Mouse (Mus musculus) limb, embryonic 10.5 days (tissue): ENCODE measurements around the gene Suv39h1. TPM values are rescaled to one million over a fixed set of nuclear protein-coding genes. Genes with fewer than 3 reads are reported as not detected.
"Not testable (repeated sequence)": the region's sequence is repeated elsewhere in the genome, so short reads cannot be mapped to it uniquely, and the experiment has no call there.

ENCODE experiments used
- DNase-seq: peaks from one replicate; pipeline ENCODE4 v3.0.0-alpha.2; 2017; ENCODE audit warnings: low spot score
- H3K27ac ChIP-seq: fragments of 300-500 bp; sonication (generic); 2 replicates; pipeline ENCODE4 v1.5.1; 2016; ENCODE audit warnings: mild to moderate bottlenecking
- H3K27me3 ChIP-seq: fragments of 300-500 bp; sonication (generic); 2 replicates; pipeline ENCODE4 v1.6.1; 2016; ENCODE audit warnings: low read depth, mild to moderate bottlenecking; ENCODE audit not compliant: poor library complexity, severe bottlenecking
- H3K36me3 ChIP-seq: fragments of 300-500 bp; sonication (generic); 2 replicates; pipeline ENCODE4 v1.6.1; 2016; ENCODE audit warnings: mild to moderate bottlenecking, moderate library complexity
- H3K4me1 ChIP-seq: fragments of 300-500 bp; sonication (generic); 2 replicates; pipeline ENCODE4 v1.6.1; 2016
- H3K4me3 ChIP-seq: fragments of 300-500 bp; sonication (generic); 2 replicates; pipeline ENCODE4 v1.5.1; 2016; ENCODE audit warnings: mild to moderate bottlenecking, moderate library complexity
- H3K9me3 ChIP-seq: fragments of 300-500 bp; sonication (generic); replicated peaks from 2 replicates; pipeline ENCODE4 v1.6.1; 2016; ENCODE audit warnings: mild to moderate bottlenecking
- WGBS: fragments of 180-500 bp; shearing (Covaris S2); methylation state at CpG from one replicate; pipeline ENCODE4 v1.1.7; 2016; 5-methylcytosine and 5-hydroxymethylcytosine counted together
- polyA plus RNA-seq: library from polyadenylated mRNA; unstranded; fragments of >200 nt; fragmentation: Nextera tagmentation; extraction: Ambion mirVana; gene quantifications from 2 replicates; pipeline ENCODE4 v1.2.1, GENCODE M21; 2016

Suv39h1 gene
- polyA plus RNA-seq, result 106 and 111 TPM in 2 replicates

GRCm38 (mm10) chrX:8074430-8075014, at the start of gene Suv39h1:
Suv39h1 (minus strand) TSS chrX:8074760.
- Histone ChIP-seq H3K27ac (peak within 1 kb of the TSS; percentile 91), H3K27me3 (no peaks in the 10 kb centered on the region), H3K4me1 (0 out of 2 replicates have a peak, but pooled peaks cover 5% of the 10 kb centered on the region), H3K9me3 (no peaks in the 10 kb centered on the region), H3K4me3 (peak within 1 kb of the TSS; percentile 64), H3K36me3 (peaks cover 32% of the 10 kb centered on the region)
- WGBS, result 8% methylated on average over 46 of the region's 46 CpGs
- peak; percentile 82 for DNase-seq

DNA sequence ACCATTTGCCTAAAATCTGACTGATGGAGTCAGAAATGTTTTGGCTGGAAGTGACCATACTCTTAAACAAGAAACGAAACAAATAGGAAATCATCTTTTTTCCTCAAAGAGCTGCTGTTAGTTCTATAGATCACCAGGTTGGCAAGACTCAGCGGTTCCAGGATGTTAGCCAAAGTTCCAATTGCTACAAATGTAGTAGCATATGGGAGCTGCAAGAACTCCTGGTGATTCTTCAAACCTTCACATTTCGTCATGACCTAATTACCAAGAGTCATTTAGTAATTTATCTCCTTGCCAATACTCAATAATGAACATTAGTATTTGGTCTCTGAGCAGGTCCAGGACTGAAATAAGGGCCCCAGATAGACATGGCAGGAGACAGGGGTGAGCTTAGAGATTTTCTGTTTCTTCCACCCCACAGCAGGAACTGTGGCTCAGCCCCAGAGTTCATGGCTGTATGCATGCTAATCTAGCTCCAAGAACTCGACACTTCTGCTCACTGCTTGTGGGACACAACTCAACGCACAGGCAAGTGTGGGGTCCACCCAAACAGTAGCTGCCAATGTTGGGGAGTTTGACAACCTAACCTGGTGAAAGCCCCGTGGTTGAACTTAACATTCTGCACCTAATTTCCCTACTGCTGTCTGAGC, 49.4 kb upstream of the Suv39h1 start:
- no peaks in the 10 kb centered on the region for H3K4me1 ChIP-seq

DNA sequence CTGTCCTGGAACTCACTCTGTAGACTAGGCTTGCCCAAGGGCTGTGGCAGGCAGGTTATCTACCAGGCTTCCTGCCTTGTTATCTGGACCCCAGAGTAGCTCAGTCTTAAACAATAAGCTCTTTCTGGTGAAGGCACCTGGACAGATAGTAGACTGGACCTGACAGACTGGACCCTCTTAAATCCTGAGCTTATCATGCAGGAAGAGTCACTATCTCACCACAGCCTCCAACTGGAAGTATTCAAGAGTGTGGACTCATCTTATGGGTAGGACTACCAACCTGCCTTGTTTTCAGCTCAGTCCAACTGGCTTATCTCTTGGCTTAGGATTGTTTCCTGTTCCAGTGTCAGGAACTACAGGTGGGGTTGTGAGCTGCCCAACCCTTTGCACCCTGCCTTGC, 42.7 kb upstream of the Suv39h1 start:
- no peaks in the 10 kb centered on the region for H3K9me3 ChIP-seq
- no peaks in the 10 kb centered on the region for H3K27me3 ChIP-seq
- no peak for DNase-seq
- no peaks in the 10 kb centered on the region for H3K36me3 ChIP-seq
- no peak overlapping the region for H3K4me3 ChIP-seq
- no peaks in the 10 kb centered on the region for H3K4me1 ChIP-seq
- no peak overlapping the region for H3K27ac ChIP-seq

More for the DNA sequence above, 49.4 kb upstream of the Suv39h1 start:
- WGBS, result 87% methylated on average over 6 of the region's 6 CpGs
- Histone ChIP-seq H3K27me3 (no peaks in the 10 kb centered on the region), H3K36me3 (peaks cover 23% of the 10 kb centered on the region), H3K4me3 (no peak overlapping the region), H3K9me3 (no peaks in the 10 kb centered on the region), H3K27ac (no peak overlapping the region)
- DNase-seq, result no peak

GRCm38 (mm10) chrX:8115275-8115674, 40.7 kb upstream of the Suv39h1 start:
- H3K4me1 ChIP-seq, result no peaks in the 10 kb centered on the region
- H3K27me3 ChIP-seq, result no peaks in the 10 kb centered on the region
- H3K9me3 ChIP-seq, result no peaks in the 10 kb centered on the region
- H3K27ac ChIP-seq, result no peak overlapping the region
- WGBS, result 82% methylated on average over 4 of the region's 4 CpGs
- no peak overlapping the region for H3K4me3 ChIP-seq
- H3K36me3 ChIP-seq, result no peaks in the 10 kb centered on the region
- DNase-seq, result no peak

- 99% methylated on average over 3 of the region's 3 CpGs for WGBS
- DNase-seq, result no peak
Measured at GRCm38 (mm10) chrX:8105019-8105418, 30.5 kb upstream of the Suv39h1 start.

GRCm38 (mm10) chrX:8102213-8102668, 27.7 kb upstream of the Suv39h1 start:
- no peak for DNase-seq
- WGBS, result 76% methylated on average over 7 of the region's 7 CpGs

More at GRCm38 (mm10) chrX:8105019-8105418, 30.5 kb upstream of the Suv39h1 start:
- H3K9me3 ChIP-seq, result no peaks in the 10 kb centered on the region
- H3K27ac ChIP-seq, result no peak overlapping the region
- no peak overlapping the region for H3K4me3 ChIP-seq
- peaks cover 6% of the 10 kb centered on the region; the same call in 1 of the 2 replicates for H3K4me1 ChIP-seq
- no peaks in the 10 kb centered on the region for H3K27me3 ChIP-seq
- H3K36me3 ChIP-seq, result no peaks in the 10 kb centered on the region

DNA sequence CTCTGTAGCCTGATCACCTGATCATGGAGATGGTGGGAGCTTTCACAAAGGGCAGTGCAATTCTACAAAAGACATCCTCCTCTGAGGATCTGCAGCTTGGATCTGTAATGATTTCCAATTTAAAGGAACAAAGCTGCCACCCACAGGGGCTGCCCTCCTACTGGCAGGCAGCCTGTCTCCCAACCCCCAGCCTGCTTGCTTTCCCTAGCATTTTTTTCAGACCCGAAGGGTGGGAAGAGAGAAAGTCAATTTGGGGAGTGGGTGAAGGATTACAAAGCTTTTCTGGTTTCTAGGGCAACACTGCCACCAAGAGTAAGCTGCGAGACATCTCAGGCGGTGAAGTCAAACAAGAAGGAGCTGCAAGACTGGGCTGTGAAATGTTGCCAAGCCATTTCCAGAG, 26.5 kb upstream of the Suv39h1 start:
- no peaks in the 10 kb centered on the region for H3K9me3 ChIP-seq
- H3K27ac ChIP-seq, result peak overlapping the region; percentile 70; the same call in 1 of the 2 replicates
- no peaks in the 10 kb centered on the region for H3K27me3 ChIP-seq
- H3K4me3 ChIP-seq, result no peak overlapping the region
- peaks cover 6% of the 10 kb centered on the region; the same call in 1 of the 2 replicates for H3K4me1 ChIP-seq
- whole genome bisulfite sequencing, result 13% methylated on average over 3 of the region's 3 CpGs
- peak; percentile 67 for DNase-seq
- no peaks in the 10 kb centered on the region for H3K36me3 ChIP-seq

More at GRCm38 (mm10) chrX:8102213-8102668, 27.7 kb upstream of the Suv39h1 start:
- peaks cover 6% of the 10 kb centered on the region; the same call in 1 of the 2 replicates for H3K4me1 ChIP-seq
- no peak overlapping the region for H3K4me3 ChIP-seq
- H3K9me3 ChIP-seq, result no peaks in the 10 kb centered on the region
- no peaks in the 10 kb centered on the region for H3K27me3 ChIP-seq
- no peaks in the 10 kb centered on the region for H3K36me3 ChIP-seq
- no peak overlapping the region for H3K27ac ChIP-seq

DNA sequence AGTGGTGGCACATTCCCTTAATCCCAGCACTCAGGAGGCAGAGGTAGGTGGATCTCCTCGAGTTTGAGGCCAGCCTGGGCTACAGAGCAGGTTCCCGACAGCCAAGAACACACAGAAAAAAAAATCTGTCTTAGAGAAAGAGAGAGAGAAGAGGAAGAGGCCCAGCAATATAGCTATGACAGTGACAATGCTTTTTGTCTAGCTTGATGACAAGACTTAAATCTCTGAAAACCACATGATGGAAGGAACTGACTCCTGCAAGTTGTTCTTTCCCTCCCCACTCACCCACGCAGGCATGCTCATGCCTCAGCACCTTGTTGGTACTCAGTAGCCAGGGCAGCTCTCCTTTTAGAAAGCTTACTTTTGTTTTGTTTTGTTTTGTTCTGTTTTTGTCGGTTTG, 24.9 kb upstream of the Suv39h1 start:
- 72% methylated on average over 4 of the region's 4 CpGs for WGBS
- H3K27ac ChIP-seq, result no peak overlapping the region
- DNase-seq, result no peak
- no peak overlapping the region for H3K4me3 ChIP-seq
- no peaks in the 10 kb centered on the region for H3K27me3 ChIP-seq
- peaks cover 6% of the 10 kb centered on the region; the same call in 1 of the 2 replicates for H3K4me1 ChIP-seq
- no peaks in the 10 kb centered on the region for H3K36me3 ChIP-seq
- no peaks in the 10 kb centered on the region for H3K9me3 ChIP-seq

DNA sequence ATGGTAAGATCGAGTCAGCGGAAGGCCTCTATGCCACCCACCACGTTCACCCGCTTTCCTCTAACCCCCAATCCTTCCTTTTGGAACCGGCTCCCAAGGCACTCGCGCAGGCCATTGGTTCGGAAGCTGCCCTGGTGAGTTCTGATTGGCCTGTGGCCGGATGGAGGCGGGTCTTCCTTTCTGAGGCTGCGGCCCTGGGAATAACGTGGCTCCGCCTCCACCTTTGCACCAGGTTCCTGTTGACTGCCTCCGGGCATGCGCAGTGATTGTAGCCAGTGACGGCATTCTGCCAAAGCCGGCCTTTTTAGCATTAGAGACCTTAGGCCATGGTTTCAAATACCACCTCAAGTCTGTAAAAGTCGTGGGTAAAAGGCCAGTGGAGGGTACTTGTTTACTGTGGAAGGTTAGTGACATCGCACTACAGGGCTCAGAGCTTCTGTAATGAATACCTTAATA, 22.3 kb upstream of the Suv39h1 start:
- WGBS, result 8% methylated on average over 19 of the region's 19 CpGs
- Histone ChIP-seq H3K9me3 (no peaks in the 10 kb centered on the region), H3K4me1 (peaks cover 6% of the 10 kb centered on the region; the same call in 1 of the 2 replicates), H3K27me3 (no peaks in the 10 kb centered on the region), H3K27ac (peak overlapping the region; percentile 82), H3K36me3 (no peaks in the 10 kb centered on the region), H3K4me3 (peak overlapping the region; percentile 43)
- DNase-seq, result peak; percentile 88

DNA sequence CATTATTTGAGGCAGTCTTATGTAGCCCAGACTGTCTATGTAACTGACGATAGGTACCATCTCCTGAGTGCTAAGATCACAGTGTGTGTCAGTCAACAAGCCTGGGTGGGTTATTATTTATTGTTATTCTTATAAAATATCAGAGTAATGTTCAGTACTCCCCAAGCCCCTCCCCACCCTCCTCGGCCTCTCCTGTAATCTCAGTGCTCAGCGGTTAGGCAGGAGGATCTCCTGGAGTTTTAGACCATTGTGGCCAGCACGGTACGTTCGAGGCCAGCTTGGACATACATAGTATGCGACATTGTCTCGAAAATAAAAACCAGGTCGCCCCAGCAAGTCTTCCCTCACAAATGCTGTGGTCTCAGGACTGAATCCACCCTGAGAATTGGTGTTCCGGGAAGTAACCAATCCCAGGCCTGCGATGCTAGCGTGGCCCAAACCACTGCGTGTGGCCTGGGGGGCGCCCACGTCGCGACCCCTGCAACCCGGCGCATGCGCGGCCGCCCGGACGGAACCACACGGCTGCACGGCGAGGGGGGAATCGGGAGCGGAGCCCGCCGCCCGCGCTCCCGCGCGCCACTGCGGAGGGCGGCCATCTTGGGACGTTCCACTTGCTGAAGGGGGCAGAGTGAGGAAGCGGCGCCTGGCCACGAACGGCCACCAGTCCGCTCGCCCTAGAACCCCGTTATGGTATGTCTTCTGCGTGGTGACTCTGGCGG, 21.7 kb upstream of the Suv39h1 start:
- Histone ChIP-seq H3K4me3 (peak overlapping the region; percentile 43), H3K27ac (peak overlapping the region; percentile 82)
- H3K9me3 ChIP-seq, H3K4me1 ChIP-seq, H3K27me3 ChIP-seq, DNase-seq, H3K36me3 ChIP-seq: not testable (repeated sequence)
- 5% methylated on average over 28 of the region's 48 CpGs for WGBS

DNA sequence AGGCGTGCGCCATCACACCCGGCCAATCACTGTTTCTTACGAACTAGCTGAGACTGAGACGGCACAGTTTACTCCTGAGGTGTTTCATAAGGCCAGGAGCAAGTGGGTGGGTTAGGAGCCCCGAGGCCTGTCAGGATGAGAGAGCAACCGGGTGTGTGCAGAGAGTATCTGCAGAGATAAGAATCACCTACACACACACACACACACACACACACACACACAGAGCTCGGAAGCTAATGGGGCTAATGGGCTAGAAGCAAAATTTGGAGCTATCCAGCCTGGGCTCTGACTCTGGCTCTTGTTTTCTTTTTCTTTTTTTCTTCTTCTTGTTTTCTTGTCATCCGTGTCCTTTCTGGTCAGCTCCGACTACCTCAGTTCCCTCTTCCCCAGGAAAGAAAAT, 21.0 kb upstream of the Suv39h1 start:
- DNase-seq, result no peak
- Histone ChIP-seq H3K27ac (no peak overlapping the region), H3K4me1 (peaks cover under 1% of the 10 kb centered on the region; the same call in 1 of the 2 replicates), H3K9me3 (no peaks in the 10 kb centered on the region), H3K4me3 (peak overlapping the region; percentile 40), H3K36me3 (no peaks in the 10 kb centered on the region), H3K27me3 (no peaks in the 10 kb centered on the region)
- WGBS, result 87% methylated on average over 10 of the region's 10 CpGs

- 97% methylated on average over 4 of the region's 5 CpGs for WGBS
- not testable (repeated sequence) for H3K4me3 ChIP-seq, H3K4me1 ChIP-seq, H3K27ac ChIP-seq, H3K36me3 ChIP-seq, DNase-seq, H3K9me3 ChIP-seq, H3K27me3 ChIP-seq
Measured at GRCm38 (mm10) chrX:8090954-8091347, 16.4 kb upstream of the Suv39h1 start.
